Mouse (Mus musculus) forebrain, embryonic 13.5 days (tissue): ENCODE measurements around the gene Tbc1d2b. TPM values are rescaled to one million over a fixed set of nuclear protein-coding genes. Genes with fewer than 3 reads are reported as not detected.
A peak's percentile ranks its signal among the peaks of the same experiment; 100 is the strongest.

Experiments
- ATAC-seq: fragments of 200-750 bp; cut with Nextera tagmentation; 2 replicates; pipeline ENCODE4 v1.8.0; 2017
- H3K27ac ChIP-seq: fragments of 300-500 bp; sonication (generic); 2 replicates; pipeline ENCODE4 v1.5.1; 2015; ENCODE audit warnings: inconsistent platforms, mild to moderate bottlenecking, moderate library complexity
- H3K27me3 ChIP-seq: fragments of 300-500 bp; sonication (generic); 2 replicates; pipeline ENCODE4 v1.6.1; 2015; ENCODE audit warnings: mild to moderate bottlenecking, inconsistent platforms
- H3K36me3 ChIP-seq: fragments of 300-500 bp; sonication (generic); 2 replicates; pipeline ENCODE4 v1.6.1; 2015; ENCODE audit warnings: mild to moderate bottlenecking, inconsistent platforms; ENCODE audit not compliant: poor library complexity, severe bottlenecking
- H3K4me1 ChIP-seq: fragments of 300-500 bp; sonication (generic); 2 replicates; pipeline ENCODE4 v1.6.1; 2015; ENCODE audit warnings: inconsistent platforms
- H3K4me2 ChIP-seq: fragments of 300-500 bp; sonication (generic); 2 replicates; pipeline ENCODE4 v1.6.1; 2015; ENCODE audit warnings: inconsistent platforms, mild to moderate bottlenecking, moderate library complexity
- H3K4me3 ChIP-seq: fragments of 300-500 bp; sonication (generic); 2 replicates; pipeline ENCODE4 v1.5.1; 2015; ENCODE audit warnings: mild to moderate bottlenecking, inconsistent platforms
- H3K9ac ChIP-seq: fragments of 300-500 bp; sonication (generic); 2 replicates; pipeline ENCODE4 v1.6.1; 2015; ENCODE audit warnings: mild to moderate bottlenecking, inconsistent platforms
- H3K9me3 ChIP-seq: fragments of 300-500 bp; sonication (generic); replicated peaks from 2 replicates; pipeline ENCODE4 v1.6.1; 2016; ENCODE audit warnings: inconsistent platforms
- WGBS: fragments of 180-500 bp; shearing (Covaris S2); methylation state at CpG from one replicate; pipeline ENCODE4 v1.1.7; 2015; 5-methylcytosine and 5-hydroxymethylcytosine counted together
- polyA plus RNA-seq: library from polyadenylated mRNA; unstranded; fragments of >200 nt; fragmentation: Nextera tagmentation; extraction: Ambion mirVana; gene quantifications from 2 replicates; pipeline ENCODE4 v1.2.1, GENCODE M21; 2015

Gene Tbc1d2b
- polyA plus RNA-seq = 4.1 and 4.7 TPM in 2 replicates

DNA sequence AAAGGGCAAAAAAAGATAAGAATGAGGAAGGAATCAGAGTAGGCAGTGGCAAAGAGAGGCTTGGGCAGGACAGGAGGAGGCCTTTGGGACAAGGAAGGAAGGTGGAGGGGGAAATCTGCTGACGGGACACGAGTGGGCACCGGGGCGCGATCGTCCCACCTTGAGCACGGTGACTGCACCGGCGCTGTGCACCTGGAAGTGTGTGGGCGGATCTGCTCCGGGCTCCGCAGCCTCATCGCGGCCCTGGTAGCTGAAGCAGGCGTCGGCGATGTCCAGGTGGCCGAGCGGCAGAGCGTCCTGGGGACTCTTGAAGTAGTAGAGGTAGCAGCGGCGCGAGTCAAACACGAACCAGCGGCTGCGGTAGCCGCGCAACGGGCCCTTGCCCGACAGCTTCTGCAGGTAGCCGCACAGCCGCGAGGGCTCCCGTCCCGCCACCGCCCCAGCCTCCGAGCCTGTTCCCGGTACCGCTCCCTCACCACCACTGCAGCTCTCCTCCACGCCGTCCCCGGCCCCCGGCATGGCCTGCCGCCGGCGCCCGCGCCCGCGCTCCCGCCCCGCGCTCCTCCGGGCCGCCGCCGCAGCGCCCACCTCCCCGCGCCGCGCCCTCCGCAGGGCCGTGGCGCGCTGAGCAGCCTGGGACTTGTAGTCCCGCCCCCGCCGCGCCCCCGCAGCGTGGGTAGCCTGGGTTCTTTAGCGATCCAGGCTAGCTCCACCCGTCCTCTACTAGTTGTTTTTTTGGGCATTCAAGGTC is at the start of gene Tbc1d2b:
TSS of gene Tbc1d2b (minus strand) at position 612 of the 751 bp plus-strand sequence.
- ATAC-seq = peak; percentile 97
- peak within 1 kb of the TSS; percentile 85 for H3K4me3 ChIP-seq
- H3K9ac ChIP-seq = peak within 1 kb of the TSS; percentile 84
- under 1% methylated on average over 46 of the region's 74 CpGs for WGBS
- H3K4me2 ChIP-seq = peak within 1 kb of the TSS; percentile 90
- peaks cover 7% of the 10 kb centered on the region; the same call in 1 of the 2 replicates for H3K27me3 ChIP-seq
- peaks cover 15% of the 10 kb centered on the region for H3K4me1 ChIP-seq
- no peaks in the 10 kb centered on the region for H3K36me3 ChIP-seq
- H3K9me3 ChIP-seq = no peaks in the 10 kb centered on the region
- no peak within 1 kb of the TSS for H3K27ac ChIP-seq

DNA sequence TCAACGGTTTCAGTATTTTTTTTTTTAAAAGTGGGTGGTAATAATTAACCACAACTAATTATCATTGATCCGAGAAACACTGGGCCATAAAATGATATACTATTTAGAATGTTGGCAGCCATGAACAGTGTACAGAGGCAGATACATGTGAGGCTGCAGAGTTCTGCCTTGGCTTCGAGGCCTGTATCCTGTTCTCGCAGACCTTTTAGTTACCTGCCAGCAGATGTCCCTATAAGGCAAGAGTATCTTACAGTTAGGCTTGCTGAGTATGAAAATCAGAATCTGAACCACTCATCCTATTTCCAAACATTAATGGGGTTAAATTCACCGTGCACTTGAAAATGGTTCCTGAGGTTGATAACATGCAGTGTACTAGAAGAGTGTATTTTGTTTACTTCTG is 45.7 kb upstream of the Tbc1d2b start:
- Histone ChIP-seq H3K4me3 (no peak overlapping the region), H3K27ac (no peak overlapping the region), H3K4me1 (no peaks in the 10 kb centered on the region), H3K36me3 (no peaks in the 10 kb centered on the region), H3K9ac (no peak overlapping the region), H3K9me3 (no peaks in the 10 kb centered on the region), H3K27me3 (no peaks in the 10 kb centered on the region), H3K4me2 (no peak overlapping the region)
- peak; percentile 57; the same call in 1 of the 2 replicates for ATAC-seq
- 77% methylated on average over 5 of the region's 5 CpGs for WGBS

DNA sequence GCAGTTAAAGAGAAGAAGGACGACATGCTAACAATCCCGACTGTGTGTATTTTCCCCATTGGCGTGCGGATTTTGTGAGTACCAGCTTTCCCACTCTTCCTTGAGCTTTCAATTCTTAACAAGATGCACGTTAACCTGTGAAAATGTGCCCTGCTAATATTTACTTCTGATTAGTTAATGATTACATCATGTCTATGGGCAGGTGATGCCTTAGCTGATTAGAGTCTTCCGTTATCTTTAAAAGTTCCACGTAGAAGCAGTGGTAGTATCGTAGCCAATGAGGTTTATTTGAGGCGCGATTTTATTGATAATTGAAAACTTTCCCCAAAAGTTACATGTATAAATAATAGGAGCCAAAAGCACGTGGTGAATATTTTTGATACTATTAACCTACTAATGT is 45.1 kb upstream of the Tbc1d2b start:
- Histone ChIP-seq H3K4me2 (no peak overlapping the region), H3K4me3 (no peak overlapping the region), H3K27ac (no peak overlapping the region), H3K27me3 (no peaks in the 10 kb centered on the region), H3K9me3 (no peaks in the 10 kb centered on the region), H3K4me1 (no peaks in the 10 kb centered on the region), H3K36me3 (no peaks in the 10 kb centered on the region), H3K9ac (no peak overlapping the region)
- no peak for ATAC-seq
- 92% methylated on average over 11 of the region's 11 CpGs for WGBS

DNA sequence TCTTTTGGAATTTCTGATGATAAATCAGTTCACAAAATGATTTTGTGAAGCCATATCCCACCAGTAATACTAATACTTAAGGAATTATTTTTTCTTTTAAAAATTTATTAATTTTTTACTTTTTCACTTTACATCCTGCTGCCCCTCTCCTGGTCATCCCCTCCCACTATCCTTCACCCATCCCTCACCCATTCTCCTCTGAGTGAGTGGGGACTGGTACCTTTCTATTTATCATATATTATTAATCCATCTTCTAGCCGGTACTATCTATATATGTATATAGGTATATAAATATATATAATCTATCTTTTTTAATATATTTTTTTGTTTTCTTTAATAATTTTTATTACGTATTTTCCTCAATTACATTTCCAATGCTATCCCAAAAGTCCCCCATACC is 33.6 kb upstream of the Tbc1d2b start:
- no peaks in the 10 kb centered on the region for H3K4me1 ChIP-seq
- H3K27ac ChIP-seq = no peak overlapping the region
- no peak overlapping the region for H3K9ac ChIP-seq
- no peak for ATAC-seq
- 91% methylated on average over 2 of the region's 2 CpGs for WGBS
- no peak overlapping the region for H3K4me2 ChIP-seq
- no peak overlapping the region for H3K4me3 ChIP-seq
- H3K27me3 ChIP-seq = no peaks in the 10 kb centered on the region
- no peaks in the 10 kb centered on the region for H3K36me3 ChIP-seq
- H3K9me3 ChIP-seq = no peaks in the 10 kb centered on the region

DNA sequence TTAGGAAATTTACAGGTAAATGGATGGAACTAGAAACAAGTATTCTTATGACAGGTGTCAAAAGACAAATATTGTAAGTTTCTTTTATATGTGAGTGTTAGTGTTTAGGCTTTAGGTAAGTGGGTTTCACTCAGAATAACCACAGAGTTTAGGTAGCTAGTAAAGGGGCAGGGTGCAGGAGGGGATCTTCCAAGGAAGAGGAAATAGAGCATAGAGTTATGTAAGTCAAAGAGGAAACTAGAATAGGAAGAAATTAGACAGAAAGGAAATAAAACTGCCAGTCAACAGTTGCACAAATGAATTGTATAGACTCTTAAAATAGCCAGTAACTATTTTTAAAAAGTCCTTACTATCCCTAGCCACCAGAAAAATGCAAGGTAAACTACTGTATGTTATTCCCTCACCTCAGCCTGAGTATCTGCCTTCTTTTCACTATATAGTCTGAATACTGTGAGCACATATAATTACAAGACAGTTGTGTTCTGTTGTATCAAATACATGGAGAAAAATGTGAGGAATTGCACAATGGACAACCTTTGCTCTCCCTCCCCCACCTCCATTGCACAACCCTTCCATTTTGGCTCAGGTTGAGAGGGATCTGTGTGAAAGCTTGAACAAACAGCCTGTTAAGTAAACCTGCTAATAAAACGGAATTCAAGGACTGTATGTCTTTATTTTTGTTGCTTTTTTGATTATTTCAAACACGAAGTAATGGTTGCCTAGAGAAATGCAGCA is 32.7 kb upstream of the Tbc1d2b start:
- H3K4me1 ChIP-seq = no peaks in the 10 kb centered on the region
- H3K27ac ChIP-seq = no peak overlapping the region
- H3K9ac ChIP-seq = no peak overlapping the region
- WGBS = 75% methylated on average over 2 of the region's 2 CpGs
- no peak for ATAC-seq
- no peaks in the 10 kb centered on the region for H3K9me3 ChIP-seq
- H3K4me3 ChIP-seq = no peak overlapping the region
- H3K4me2 ChIP-seq = no peak overlapping the region
- H3K27me3 ChIP-seq = no peaks in the 10 kb centered on the region
- no peaks in the 10 kb centered on the region for H3K36me3 ChIP-seq

DNA sequence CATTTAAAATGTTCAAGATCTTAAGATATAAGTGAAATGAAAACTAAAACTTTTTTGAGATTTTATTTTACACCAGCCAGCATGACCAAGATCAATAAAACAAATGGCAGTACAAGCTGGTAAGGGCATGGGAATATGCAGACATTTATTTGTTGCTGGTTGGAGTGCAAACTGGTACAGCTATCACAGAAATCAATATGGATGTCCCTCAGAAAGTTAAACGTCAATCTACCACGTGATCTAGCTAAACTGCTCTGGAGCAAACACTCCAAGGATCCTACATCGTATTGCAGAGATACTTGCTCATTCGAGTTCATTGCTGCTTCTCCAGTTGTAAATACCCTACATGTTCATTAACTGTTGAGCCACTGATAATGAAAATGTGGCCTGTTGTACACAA is 32.1 kb upstream of the Tbc1d2b start:
- Histone ChIP-seq H3K27ac (no peak overlapping the region), H3K9ac (no peak overlapping the region), H3K36me3 (no peaks in the 10 kb centered on the region), H3K4me1 (no peaks in the 10 kb centered on the region), H3K27me3 (no peaks in the 10 kb centered on the region), H3K9me3 (no peaks in the 10 kb centered on the region), H3K4me3 (no peak overlapping the region), H3K4me2 (no peak overlapping the region)
- ATAC-seq = no peak
- 88% methylated on average over 4 of the region's 4 CpGs for WGBS

DNA sequence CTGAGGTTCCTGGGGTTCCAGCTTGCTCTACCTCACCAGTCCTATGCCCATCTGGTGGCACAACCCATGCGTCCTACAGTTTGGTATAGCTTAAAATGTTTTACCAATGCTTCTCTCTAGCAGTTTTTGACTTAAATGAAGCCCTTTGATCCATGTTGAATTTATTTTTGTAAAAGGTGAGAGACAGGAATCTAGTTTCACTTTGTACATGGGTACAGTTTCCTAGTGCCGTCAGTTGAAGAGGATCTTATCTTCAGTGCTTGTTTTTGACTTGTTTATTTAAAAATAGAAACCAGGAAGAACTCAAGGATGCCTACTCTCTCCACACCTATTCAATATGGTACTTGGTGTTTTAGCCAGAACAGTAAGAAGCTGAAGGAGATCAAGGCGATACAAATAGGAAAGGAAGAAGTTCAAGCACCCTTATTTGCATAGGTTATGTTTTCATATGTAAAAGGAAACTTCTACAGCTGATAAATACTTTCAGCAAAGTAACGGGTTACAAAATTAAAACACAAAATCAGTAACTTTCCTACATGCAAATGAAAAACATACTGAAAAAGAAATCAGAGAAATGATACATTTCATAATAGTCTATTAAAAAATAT is 30.6 kb upstream of the Tbc1d2b start:
- H3K36me3 ChIP-seq = no peaks in the 10 kb centered on the region
- no peak overlapping the region for H3K4me2 ChIP-seq
- no peak overlapping the region for H3K4me3 ChIP-seq
- H3K4me1 ChIP-seq = no peaks in the 10 kb centered on the region
- H3K9ac ChIP-seq = no peak overlapping the region
- H3K27me3 ChIP-seq = no peaks in the 10 kb centered on the region
- 87% methylated on average over 4 of the region's 4 CpGs for WGBS
- no peaks in the 10 kb centered on the region for H3K9me3 ChIP-seq
- ATAC-seq = no peak
- no peak overlapping the region for H3K27ac ChIP-seq

DNA sequence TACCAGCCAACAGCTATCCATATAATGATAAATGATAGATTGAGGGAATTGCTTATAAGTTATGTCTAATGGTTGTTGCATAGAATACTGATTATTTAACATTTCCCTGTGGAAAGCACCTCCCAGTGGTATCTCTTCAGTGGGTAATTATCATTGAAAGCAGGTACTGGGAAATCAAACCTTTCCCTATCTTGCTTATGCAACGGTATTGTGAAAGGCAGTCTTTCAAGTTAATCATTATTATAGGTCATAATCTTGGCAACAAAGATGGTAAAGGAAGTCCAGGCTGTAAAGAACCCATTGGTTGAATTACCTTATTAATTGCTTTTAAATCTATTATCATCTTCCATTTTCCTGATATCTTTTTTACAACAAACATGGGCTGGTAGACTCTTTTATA is 27.0 kb upstream of the Tbc1d2b start:
- H3K9me3 ChIP-seq = no peaks in the 10 kb centered on the region
- no peaks in the 10 kb centered on the region for H3K4me1 ChIP-seq

DNA sequence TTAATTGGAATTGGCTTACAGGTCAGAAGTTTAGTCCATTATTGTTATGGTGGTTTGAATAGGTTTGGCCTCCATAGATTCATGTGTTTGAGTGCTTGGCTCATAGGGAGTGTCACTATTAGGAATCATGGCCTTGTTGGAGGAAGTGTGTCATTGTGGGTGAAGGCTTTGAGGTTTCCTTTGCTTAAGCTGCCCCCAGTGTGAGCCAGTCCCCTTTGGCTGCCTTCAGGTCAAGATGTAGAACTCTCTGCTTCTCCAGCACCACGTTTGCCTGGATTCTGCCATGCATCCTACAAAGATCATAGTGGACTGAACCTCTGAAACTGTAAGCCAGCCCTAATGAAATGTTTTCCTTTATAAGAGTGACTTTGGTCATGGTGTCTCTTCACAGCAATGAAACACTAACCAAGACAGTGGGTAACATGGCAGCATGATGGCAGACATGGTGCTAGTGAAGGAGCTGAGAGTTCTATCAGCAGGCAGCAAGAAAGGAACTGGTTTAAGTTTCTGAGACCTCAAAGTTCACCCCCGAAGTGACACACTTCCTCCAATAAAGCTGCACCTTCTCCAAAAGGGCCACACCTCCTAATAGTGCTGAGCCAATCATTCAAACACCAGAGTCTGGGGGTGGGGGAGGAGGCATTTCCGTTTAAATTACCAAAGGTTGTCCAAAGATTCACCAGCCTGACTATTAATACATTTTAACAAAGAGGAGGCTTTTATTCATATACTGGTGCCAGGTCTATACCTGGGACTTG is 23.2 kb upstream of the Tbc1d2b start:
- Histone ChIP-seq H3K4me2 (no peak overlapping the region), H3K9ac (no peak overlapping the region), H3K4me3 (no peak overlapping the region), H3K9me3 (no peaks in the 10 kb centered on the region), H3K36me3 (no peaks in the 10 kb centered on the region), H3K27me3 (no peaks in the 10 kb centered on the region), H3K4me1 (no peaks in the 10 kb centered on the region), H3K27ac (no peak overlapping the region)
- 68% methylated on average over 3 of the region's 3 CpGs for WGBS
- ATAC-seq = no peak

More for the DNA sequence above, 27.0 kb upstream of the Tbc1d2b start:
- WGBS = 78% methylated on average over 1 of the region's 1 CpGs
- H3K27ac ChIP-seq = no peak overlapping the region
- H3K9ac ChIP-seq = no peak overlapping the region
- no peak overlapping the region for H3K4me3 ChIP-seq
- no peaks in the 10 kb centered on the region for H3K36me3 ChIP-seq
- no peaks in the 10 kb centered on the region for H3K27me3 ChIP-seq
- ATAC-seq = no peak
- no peak overlapping the region for H3K4me2 ChIP-seq

DNA sequence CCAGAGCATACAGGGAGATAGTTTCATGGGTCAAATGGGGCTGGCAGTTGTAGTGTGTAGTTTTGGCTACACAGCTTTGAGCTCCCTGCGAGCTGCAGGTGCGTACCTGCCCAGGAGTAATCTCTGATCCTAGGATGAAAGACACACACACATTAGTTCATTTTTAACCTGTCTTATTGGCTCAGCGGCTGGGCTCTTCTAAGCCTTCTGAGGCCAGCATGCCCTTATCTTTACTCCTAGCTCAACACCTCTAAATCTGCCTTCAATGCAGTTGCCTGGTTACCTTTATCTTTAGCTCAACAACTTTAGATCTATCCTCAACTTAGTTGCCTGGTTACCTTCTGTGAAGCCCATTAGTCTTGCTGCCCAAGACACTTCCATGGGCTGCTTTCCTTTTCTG is 7.8 kb upstream of the Tbc1d2b start:
- 96% methylated on average over 3 of the region's 3 CpGs for WGBS
- Histone ChIP-seq H3K9me3 (no peaks in the 10 kb centered on the region), H3K4me1 (no peaks in the 10 kb centered on the region), H3K27ac (no peak overlapping the region), H3K9ac (no peak overlapping the region), H3K36me3 (no peaks in the 10 kb centered on the region), H3K4me2 (no peak overlapping the region), H3K4me3 (no peak overlapping the region), H3K27me3 (no peaks in the 10 kb centered on the region)
- no peak for ATAC-seq

DNA sequence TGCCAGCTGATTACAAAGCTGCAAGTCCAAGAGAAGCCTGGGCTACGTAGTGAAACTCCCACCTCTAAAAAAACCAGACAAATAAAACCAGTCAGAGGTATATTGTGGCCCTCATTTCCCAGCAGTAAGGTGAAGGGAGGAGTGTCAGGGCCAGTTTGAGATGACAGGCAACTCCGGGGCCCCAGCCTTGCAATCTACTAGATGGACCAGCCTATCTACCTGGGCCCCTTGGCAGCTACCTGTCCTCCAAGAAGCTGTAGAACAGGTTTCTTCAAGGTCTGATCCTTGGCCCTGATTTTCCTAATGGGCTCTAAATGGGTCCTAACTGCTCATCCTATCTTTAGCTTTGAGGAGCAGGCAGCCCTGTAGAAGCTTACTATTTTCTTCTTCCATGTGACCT is 7.3 kb upstream of the Tbc1d2b start:
- WGBS = 87% methylated on average over 2 of the region's 2 CpGs
- Histone ChIP-seq H3K4me2 (no peak overlapping the region), H3K27ac (no peak overlapping the region), H3K9ac (no peak overlapping the region), H3K27me3 (no peaks in the 10 kb centered on the region), H3K4me3 (no peak overlapping the region), H3K4me1 (no peaks in the 10 kb centered on the region), H3K36me3 (no peaks in the 10 kb centered on the region), H3K9me3 (no peaks in the 10 kb centered on the region)
- no peak for ATAC-seq

DNA sequence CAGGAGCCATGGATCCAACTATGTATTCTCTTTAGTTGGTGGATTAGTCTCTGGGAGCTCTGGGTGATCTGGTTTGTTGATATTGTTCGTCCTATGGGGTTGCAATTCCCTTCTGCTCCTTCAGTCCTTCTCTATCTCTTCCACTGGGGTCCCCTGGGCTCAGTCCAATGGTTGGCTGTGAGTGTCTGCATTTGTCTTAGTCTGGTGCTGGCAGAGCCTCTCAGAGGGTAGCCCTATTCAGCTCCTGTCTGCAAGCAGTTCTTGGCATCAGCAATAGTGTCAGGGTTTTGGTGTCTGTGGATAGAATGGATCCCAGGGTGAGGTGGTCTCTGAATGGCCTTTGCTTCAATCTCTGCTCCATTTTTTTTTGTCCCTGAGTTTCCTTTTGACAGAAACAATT is 6.2 kb upstream of the Tbc1d2b start:
- no peak for ATAC-seq
- Histone ChIP-seq H3K36me3 (no peaks in the 10 kb centered on the region), H3K4me3 (no peak overlapping the region), H3K9me3 (no peaks in the 10 kb centered on the region), H3K9ac (no peak overlapping the region), H3K27ac (no peak overlapping the region), H3K27me3 (peaks cover 7% of the 10 kb centered on the region; the same call in 1 of the 2 replicates), H3K4me2 (no peak overlapping the region), H3K4me1 (no peaks in the 10 kb centered on the region)
- WGBS = 86% methylated on average over 1 of the region's 1 CpGs
